Mouse (Mus musculus): ENCODE data around the gene Atf6b.

DNA sequence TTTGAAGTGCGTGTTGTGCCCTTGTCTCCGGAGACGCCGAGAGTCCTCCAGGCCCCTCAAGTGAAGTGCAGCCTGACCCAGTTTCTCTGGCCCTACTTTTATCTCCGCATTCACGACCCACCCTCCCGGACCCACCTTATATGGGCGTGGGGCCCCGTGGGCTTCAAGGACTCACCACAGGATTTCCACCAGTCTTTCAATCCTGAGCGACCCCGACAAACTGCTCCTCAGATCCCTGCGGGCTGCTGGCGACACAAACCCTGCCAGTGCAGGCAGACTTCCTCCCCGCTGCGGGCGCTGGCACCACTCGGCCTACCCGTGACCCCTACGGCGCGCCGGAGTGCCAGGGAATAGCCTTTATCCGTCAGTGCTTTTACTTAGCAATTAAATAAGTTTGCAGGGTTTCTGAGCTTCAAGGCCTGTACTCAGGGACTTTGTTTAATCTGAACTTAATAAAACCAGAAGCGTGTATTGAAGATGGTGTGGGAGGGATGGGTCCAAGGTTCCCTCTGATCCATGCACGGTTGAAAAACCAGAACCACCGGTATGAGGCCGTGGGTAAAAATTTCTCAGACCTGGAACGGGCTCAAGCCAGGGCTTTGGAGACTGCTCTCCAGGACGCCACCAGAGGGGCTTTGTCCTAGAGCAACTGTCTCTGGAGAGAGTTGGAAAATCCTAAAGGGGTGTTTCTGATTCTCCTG, 18.9 kb upstream of the Atf6b start, which contains the start of gene Ppt2:
- TF ChIP-seq CTCF (IDR thresholded peaks at IDR 0.05; ENCODE audit: insufficient read depth, low read depth, low read length) (no peak), POLR2A (IDR thresholded peaks at IDR 0.05; ENCODE audit: insufficient read depth, low read depth, low read length) (no peak)

Data from olfactory bulb, adult 2 months (tissue).